Mouse (Mus musculus) neural tube, embryonic 11.5 days (tissue): ENCODE results near the gene Tmem256. TPM values are rescaled to one million over a fixed set of nuclear protein-coding genes. Genes with fewer than 3 reads are reported as not detected.

Experiments
- ATAC-seq: fragments of 200-750 bp; cut with Nextera tagmentation; 2 replicates; pipeline ENCODE4 v1.8.0; 2017; ENCODE audit warnings: moderate number of reproducible peaks, mild to moderate bottlenecking, moderate TSS enrichment, moderate library complexity; ENCODE audit not compliant: insufficient read depth, low FRiP score, low TSS enrichment
- DNase-seq: peaks from one replicate; pipeline ENCODE4 v3.0.0-alpha.2; 2015; ENCODE audit warnings: low spot score
- H3K27ac ChIP-seq: fragments of 300-500 bp; sonication (generic); 2 replicates; pipeline ENCODE4 v1.5.1; 2014; ENCODE audit warnings: low read depth, mild to moderate bottlenecking, low read length
- H3K27me3 ChIP-seq: fragments of 300-500 bp; sonication (generic); 2 replicates; pipeline ENCODE4 v1.6.1; 2014; ENCODE audit warnings: mild to moderate bottlenecking, low read length, mixed read lengths; ENCODE audit not compliant: control insufficient read depth, insufficient read depth
- H3K36me3 ChIP-seq: fragments of 300-500 bp; sonication (generic); 2 replicates; pipeline ENCODE4 v1.6.1; 2014; ENCODE audit warnings: mild to moderate bottlenecking, low read length, moderate library complexity, mixed read lengths; ENCODE audit not compliant: control insufficient read depth, insufficient read depth
- H3K4me1 ChIP-seq: fragments of 300-500 bp; sonication (generic); 2 replicates; pipeline ENCODE4 v1.6.1; 2014; ENCODE audit warnings: low read length, mixed read lengths; ENCODE audit not compliant: control insufficient read depth, insufficient read depth
- H3K4me2 ChIP-seq: fragments of 300-500 bp; sonication (generic); 2 replicates; pipeline ENCODE4 v1.6.1; 2014; ENCODE audit warnings: low read depth, mild to moderate bottlenecking, moderate library complexity
- H3K4me3 ChIP-seq: fragments of 300-500 bp; sonication (generic); 2 replicates; pipeline ENCODE4 v1.5.1; 2014; ENCODE audit warnings: low read depth, low read length
- H3K9ac ChIP-seq: fragments of 300-500 bp; sonication (generic); 2 replicates; pipeline ENCODE4 v1.6.1; 2014; ENCODE audit warnings: mild to moderate bottlenecking, low read length
- H3K9me3 ChIP-seq: fragments of 300-500 bp; sonication (generic); 2 replicates; pipeline ENCODE4 v1.6.1; 2016; ENCODE audit warnings: low read length; ENCODE audit not compliant: control insufficient read depth
- WGBS: fragments of 180-500 bp; shearing (Covaris S2); extraction: QIAGEN DNeasy Blood & Tissue Kit; methylation state at CpG from one replicate; pipeline ENCODE4 v1.1.7; 2014; 5-methylcytosine and 5-hydroxymethylcytosine counted together
- polyA plus RNA-seq: library from polyadenylated mRNA; unstranded; fragments of >200 nt; fragmentation: Nextera tagmentation; extraction: Ambion mirVana; gene quantifications from 2 replicates; pipeline ENCODE4 v1.2.1, GENCODE M21; 2014

Gene Tmem256
- 289 and 296 TPM in 2 replicates for polyA plus RNA-seq

GRCm38 (mm10) chr11:69837952-69838713, at the start of gene Tmem256:
Tmem256 (plus strand) TSS chr11:69838514.
- peaks cover 26% of the 10 kb centered on the region for H3K4me1 ChIP-seq
- peak within 1 kb of the TSS; percentile 79 for H3K9ac ChIP-seq
- peaks cover 5% of the 10 kb centered on the region; the same call in 1 of the 2 replicates for H3K27me3 ChIP-seq
- H3K9me3 ChIP-seq: no peaks in the 10 kb centered on the region
- H3K4me3 ChIP-seq: peak within 1 kb of the TSS; percentile 72
- DNase-seq: peak; percentile 97
- H3K27ac ChIP-seq: peak within 1 kb of the TSS; percentile 80
- peak; percentile 87 for ATAC-seq
- peak within 1 kb of the TSS; percentile 95 for H3K4me2 ChIP-seq
- peaks cover 2% of the 10 kb centered on the region; the same call in 1 of the 2 replicates for H3K36me3 ChIP-seq
- WGBS: under 1% methylated on average over 34 of the region's 34 CpGs

- no peak overlapping the region for H3K27ac ChIP-seq
- ATAC-seq (no peak), DNase-seq (no peak)
- H3K4me1 ChIP-seq: no peaks in the 10 kb centered on the region
- H3K9me3 ChIP-seq: no peaks in the 10 kb centered on the region
- H3K4me3 ChIP-seq: no peak overlapping the region
- H3K27me3 ChIP-seq: peaks cover 3% of the 10 kb centered on the region; the same call in 1 of the 2 replicates
- H3K4me2 ChIP-seq: no peak overlapping the region
- H3K9ac ChIP-seq: no peak overlapping the region
- WGBS: 77% methylated on average over 5 of the region's 5 CpGs
- no peaks in the 10 kb centered on the region for H3K36me3 ChIP-seq
These were observed 48.9 kb upstream of the Tmem256 start for GRCm38 (mm10) chr11:69789431-69789830.

GRCm38 (mm10) chr11:69791420-69791819, 46.9 kb upstream of the Tmem256 start:
- Histone ChIP-seq H3K9ac (no peak overlapping the region), H3K9me3 (no peaks in the 10 kb centered on the region), H3K4me3 (no peak overlapping the region), H3K27ac (no peak overlapping the region), H3K27me3 (peaks cover 10% of the 10 kb centered on the region; the same call in 1 of the 2 replicates), H3K4me2 (no peak overlapping the region), H3K36me3 (no peaks in the 10 kb centered on the region), H3K4me1 (0 out of 2 replicates have a peak, but pooled peaks cover 3% of the 10 kb centered on the region)
- no peak for DNase-seq
- 81% methylated on average over 5 of the region's 5 CpGs for WGBS
- ATAC-seq: no peak

- H3K4me1 ChIP-seq: 0 out of 2 replicates have a peak, but pooled peaks cover 3% of the 10 kb centered on the region
- no peak overlapping the region for H3K27ac ChIP-seq
- no peaks in the 10 kb centered on the region for H3K9me3 ChIP-seq
- ATAC-seq (no peak), DNase-seq (no peak)
- H3K9ac ChIP-seq: no peak overlapping the region
- no peak overlapping the region for H3K4me3 ChIP-seq
- WGBS: 72% methylated on average over 5 of the region's 5 CpGs
- H3K27me3 ChIP-seq: peaks cover 11% of the 10 kb centered on the region; the same call in 1 of the 2 replicates
- H3K36me3 ChIP-seq: no peaks in the 10 kb centered on the region
- H3K4me2 ChIP-seq: no peak overlapping the region
These were observed 44.9 kb upstream of the Tmem256 start for GRCm38 (mm10) chr11:69793429-69793828.

DNA sequence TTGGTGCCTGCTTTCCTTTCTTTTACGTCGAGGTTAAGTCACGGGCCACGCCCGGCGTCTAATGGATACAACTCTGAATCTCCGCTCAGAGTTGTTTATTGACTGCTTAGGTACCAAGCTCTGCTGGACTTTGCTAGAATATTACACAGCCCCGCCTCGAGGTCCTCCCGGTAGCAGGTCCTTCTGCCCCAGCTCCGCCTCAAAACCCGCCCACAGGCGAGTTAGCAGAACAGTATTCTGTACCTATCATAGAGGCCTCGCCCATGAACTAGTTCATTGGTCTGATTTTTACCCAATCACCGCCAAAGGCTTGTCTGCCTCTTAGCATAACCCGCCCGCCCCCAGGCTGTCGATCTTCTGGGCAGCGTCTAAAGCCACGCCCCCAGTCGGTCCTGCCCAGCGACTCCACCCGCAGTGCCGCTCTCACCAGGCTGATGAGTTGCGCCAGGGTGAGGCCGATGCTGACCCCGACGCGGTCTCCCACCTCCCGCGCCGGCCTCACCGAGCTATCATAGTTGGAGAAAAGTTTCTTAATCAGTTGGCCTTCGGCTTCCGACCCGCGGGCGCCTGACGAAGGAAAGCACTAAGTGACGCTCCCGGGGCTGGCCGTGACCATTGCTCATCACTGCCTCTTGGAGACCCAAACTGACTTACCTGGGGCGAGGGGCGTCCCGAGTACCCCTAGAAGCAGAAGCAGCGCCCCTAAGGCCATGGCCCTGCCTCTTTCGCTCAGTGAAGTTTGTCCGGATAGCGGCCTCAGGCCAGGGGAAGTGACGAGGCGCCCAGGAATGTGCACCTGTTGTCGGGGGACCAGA, 42.9 kb upstream of the Tmem256 start, which contains the start of gene Chrnb1:
TSS of gene Chrnb1 (minus strand) at position 776 of the 815 bp plus-strand sequence.
- WGBS: 2% methylated on average over 52 of the region's 52 CpGs
- DNase-seq (peak; percentile 89), ATAC-seq (peak; percentile 91)
- peak within 1 kb of the TSS; percentile 87 for H3K4me2 ChIP-seq
- no peaks in the 10 kb centered on the region for H3K36me3 ChIP-seq
- no peaks in the 10 kb centered on the region for H3K9me3 ChIP-seq
- peaks cover 11% of the 10 kb centered on the region for H3K4me1 ChIP-seq
- H3K27me3 ChIP-seq: peaks cover 13% of the 10 kb centered on the region; the same call in 1 of the 2 replicates
- H3K4me3 ChIP-seq: peak within 1 kb of the TSS; percentile 39
- no peak within 1 kb of the TSS for H3K9ac ChIP-seq
- no peak within 1 kb of the TSS for H3K27ac ChIP-seq

GRCm38 (mm10) chr11:69795983-69796435, 42.3 kb upstream of the Tmem256 start:
- peak overlapping the region; percentile 39 for H3K4me3 ChIP-seq
- whole genome bisulfite sequencing: 3% methylated on average over 13 of the region's 13 CpGs
- no peak for DNase-seq

DNA sequence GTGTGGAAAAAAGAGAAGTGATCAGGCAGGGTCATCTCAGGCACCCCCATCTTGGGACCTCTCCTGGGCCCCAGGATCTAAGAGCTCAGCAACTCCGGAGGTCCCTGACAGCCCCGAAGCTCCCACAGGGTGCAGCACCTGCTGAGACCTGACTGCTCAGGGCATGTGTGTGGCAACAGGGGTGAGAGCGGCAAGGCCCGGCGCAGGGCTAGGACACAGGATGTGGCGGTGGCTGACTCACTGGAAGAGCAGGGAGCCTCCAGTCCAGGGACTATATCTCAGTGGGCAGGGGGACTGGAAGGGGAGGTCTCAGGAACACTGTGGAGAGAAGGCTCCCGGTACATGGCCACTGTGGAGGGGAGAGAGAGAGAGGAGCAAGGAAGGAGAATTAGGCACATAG, 40.4 kb upstream of the Tmem256 start:
- ATAC-seq: no peak
- Histone ChIP-seq H3K27ac (no peak overlapping the region), H3K9me3 (no peaks in the 10 kb centered on the region), H3K4me3 (no peak overlapping the region), H3K9ac (no peak overlapping the region), H3K4me2 (no peak overlapping the region), H3K36me3 (no peaks in the 10 kb centered on the region), H3K4me1 (peaks cover 19% of the 10 kb centered on the region), H3K27me3 (peaks cover 29% of the 10 kb centered on the region)
- 74% methylated on average over 7 of the region's 7 CpGs for WGBS
- no peak for DNase-seq

More at GRCm38 (mm10) chr11:69795983-69796435, 42.3 kb upstream of the Tmem256 start:
- Histone ChIP-seq H3K36me3 (no peaks in the 10 kb centered on the region), H3K9ac (no peak overlapping the region), H3K4me2 (peak overlapping the region; percentile 87), H3K4me1 (peaks cover 13% of the 10 kb centered on the region), H3K9me3 (no peaks in the 10 kb centered on the region), H3K27ac (no peak overlapping the region), H3K27me3 (peaks cover 15% of the 10 kb centered on the region)
- ATAC-seq: no peak

GRCm38 (mm10) chr11:69799394-69800137, 38.7 kb upstream of the Tmem256 start:
- ATAC-seq (no peak), DNase-seq (peak; percentile 78)
- H3K27ac ChIP-seq: peak overlapping the region; percentile 83
- WGBS: 17% methylated on average over 12 of the region's 12 CpGs
- peaks cover 32% of the 10 kb centered on the region for H3K4me1 ChIP-seq
- peak overlapping the region; percentile 89 for H3K4me2 ChIP-seq
- H3K36me3 ChIP-seq: no peaks in the 10 kb centered on the region
- peaks cover 45% of the 10 kb centered on the region for H3K27me3 ChIP-seq
- no peak overlapping the region for H3K9ac ChIP-seq
- peak overlapping the region; percentile 52 for H3K4me3 ChIP-seq
- no peaks in the 10 kb centered on the region for H3K9me3 ChIP-seq
